Mouse (Mus musculus) kidney, postnatal 4 days (tissue): ENCODE data around the gene Pcbp1.
"Not testable (repeated sequence)": the region's sequence is repeated elsewhere in the genome, so short reads cannot be mapped to it uniquely, and the experiment has no call there.

ENCODE experiments used
- DNase-seq, 2 experiments: peaks; one replicate each; pipeline ENCODE4 v3.0.0; 2021; ENCODE audit warnings: mixed read lengths in 2 of 2

Pcbp1 gene

DNA sequence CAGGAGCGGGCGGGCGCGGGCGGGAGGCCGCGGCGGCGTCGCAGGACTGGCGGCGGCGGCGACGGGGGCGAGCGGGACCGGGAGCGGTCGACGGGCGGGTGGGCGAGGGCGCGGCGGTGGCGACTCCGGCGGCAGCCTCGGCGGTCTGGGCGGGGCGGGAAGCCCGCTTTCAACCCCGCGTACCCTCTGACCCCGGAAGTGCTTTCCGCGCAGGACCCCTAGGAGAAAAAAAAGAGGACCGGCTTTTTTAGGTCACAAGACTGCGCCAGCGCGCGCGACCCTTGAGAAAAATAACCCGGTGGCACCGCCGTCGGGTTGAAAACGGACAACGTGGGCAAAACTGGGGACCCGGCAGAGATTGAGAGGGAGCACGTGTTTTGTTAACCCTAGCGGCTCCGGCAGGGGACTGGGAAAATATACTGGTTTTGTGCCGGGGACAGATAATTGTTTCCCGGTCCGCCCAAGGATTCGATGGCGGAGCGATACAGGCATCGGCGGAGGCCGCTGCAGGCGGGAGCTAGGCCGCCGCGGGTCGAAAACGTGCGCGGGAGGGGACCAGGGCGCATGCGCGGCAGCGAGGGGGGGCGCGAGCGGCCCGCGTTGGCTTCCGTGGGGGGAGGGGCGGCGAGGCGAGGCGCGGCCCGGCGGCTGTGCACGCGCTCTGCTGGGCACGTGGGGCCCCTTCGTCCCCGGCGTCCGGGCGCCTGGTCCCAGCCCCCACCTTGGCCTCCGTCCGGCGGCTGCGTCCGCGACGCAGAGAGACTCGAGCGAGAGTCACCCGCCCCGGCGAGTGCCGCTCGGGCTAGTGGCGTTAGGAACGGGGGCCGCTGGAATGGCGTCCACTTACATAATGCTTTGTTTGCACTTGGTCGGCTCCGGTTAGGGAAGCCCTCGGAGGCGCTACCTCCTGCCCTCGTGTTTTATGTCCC, at the start of gene Pcbp1:
TSS of gene Pcbp1 (minus strand) at position 290 of the 929 bp plus-strand sequence.
- DNase-seq, result peak; percentile 99

GRCm38 (mm10) chr6:86574495-86574894, 48.4 kb upstream of the Pcbp1 start:
- DNase-seq, result no peak

DNA sequence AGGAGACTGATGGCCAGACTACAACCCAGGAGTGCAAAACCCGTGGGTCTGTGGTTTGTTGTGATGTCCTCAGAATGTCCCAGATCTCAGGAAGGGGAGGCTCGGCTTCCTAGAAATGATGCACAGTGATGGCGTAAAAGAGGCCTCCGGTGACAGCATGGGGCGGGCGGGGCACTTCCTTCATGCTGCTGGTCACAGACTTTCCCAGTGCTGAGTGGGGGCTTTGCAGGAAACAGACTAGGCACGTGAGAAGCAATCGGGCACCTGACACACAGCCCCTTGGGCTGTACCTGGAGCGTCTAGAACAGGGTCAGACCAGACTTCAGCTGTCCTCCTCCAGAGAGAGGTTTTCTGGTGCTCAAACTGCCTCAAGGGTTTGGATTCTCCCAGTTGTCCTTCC, 44.7 kb upstream of the Pcbp1 start:
- peak; percentile 23 to 45 for DNase-seq

GRCm38 (mm10) chr6:86569461-86569820, 43.3 kb upstream of the Pcbp1 start:
- DNase-seq, result peak; percentile 67 to 82

DNA sequence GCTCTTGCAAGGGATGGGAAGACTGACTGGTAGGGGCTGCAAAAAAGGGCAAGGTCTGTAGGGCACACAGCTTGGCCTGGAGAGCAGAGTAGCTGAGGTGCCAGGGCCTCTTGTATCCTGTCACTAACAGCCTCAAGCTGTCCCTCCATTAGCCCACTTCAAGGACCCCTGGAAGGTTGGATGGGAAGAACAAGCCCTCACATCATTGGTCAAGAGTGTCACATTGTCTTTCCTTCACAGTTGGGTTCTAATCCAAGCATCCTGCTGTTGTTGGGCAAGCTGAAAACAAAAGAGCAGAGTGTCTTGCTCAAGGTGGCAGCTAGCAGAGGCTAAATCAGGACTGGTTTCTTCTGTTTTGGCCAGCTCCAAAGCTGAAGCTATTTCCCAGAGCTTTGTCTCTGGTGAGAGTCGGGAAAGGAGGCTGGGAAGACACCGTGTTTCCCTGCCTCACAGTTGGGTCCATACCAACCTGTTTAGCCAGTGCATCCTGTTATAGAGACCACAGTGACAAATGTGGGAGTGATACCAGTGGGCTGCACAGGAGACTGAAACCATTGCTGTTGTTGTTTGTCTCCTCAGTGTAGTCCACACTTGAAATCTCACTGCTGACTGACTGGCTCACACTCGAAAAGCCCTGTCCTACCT, 42.8 kb upstream of the Pcbp1 start:
- DNase-seq, result no peak

GRCm38 (mm10) chr6:86565782-86566181, 39.7 kb upstream of the Pcbp1 start:
- no peak for DNase-seq

- DNase-seq, result not testable (repeated sequence)
These were observed 31.1 kb upstream of the Pcbp1 start for GRCm38 (mm10) chr6:86557182-86557581.

GRCm38 (mm10) chr6:86556345-86557058, 30.4 kb upstream of the Pcbp1 start:
- no peak for DNase-seq

GRCm38 (mm10) chr6:86550587-86550986, 24.5 kb upstream of the Pcbp1 start:
- no peak for DNase-seq

DNA sequence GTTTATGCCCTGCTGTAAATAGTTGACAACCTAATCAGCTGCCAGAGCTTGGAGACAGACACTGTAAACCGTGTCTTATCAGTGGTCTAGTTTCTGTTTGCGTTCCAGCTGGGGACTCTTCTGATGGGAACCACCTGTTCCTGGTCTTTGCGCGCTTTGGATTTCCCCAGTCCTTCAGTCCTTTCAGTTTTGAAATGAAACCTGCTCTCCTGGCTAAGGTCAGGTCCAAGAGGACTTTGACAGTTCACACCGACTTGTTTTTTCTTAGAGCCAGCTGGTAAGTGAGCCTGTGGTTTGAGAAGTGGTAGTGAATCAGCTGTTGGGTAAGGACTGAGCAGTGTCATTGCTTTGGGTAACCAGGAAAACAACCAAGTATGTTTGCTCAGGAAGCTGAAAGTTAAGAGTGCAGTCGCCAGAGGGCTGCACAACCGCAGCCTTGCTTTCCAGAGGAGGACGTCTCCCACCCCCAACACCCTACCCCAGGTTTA, 21.8 kb upstream of the Pcbp1 start:
- DNase-seq, result peak; percentile 40 to 55

DNA sequence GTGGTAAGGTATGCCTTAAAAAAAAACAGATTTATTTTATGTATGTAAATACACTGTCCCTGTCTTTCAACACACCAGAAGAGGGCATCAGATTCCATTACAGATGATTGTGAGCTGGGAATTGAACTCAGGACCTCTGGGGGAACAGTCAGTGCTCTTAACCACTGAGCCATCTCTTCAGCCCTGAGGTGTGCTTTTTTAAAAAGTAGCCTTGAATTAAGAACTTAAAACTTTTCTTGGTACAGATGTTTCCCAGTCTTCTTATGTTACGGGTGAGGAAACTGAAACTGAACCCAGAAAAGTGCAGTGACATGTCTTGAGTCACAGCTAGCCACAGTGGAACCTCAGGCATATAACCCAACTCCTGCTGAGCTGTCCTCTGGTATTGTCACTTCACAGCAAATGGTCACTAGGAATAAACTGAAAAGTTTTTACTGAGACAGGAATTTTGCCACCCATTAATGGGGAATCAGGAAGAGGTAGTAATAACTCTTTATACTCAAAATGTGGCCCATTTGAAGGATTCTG, 21.2 kb upstream of the Pcbp1 start:
- DNase-seq, result no peak

- peak in 1 of 2 experiments; percentile 50 for DNase-seq
These were observed 19.1 kb upstream of the Pcbp1 start for GRCm38 (mm10) chr6:86545236-86545635.

- no peak for DNase-seq
These were observed 17.7 kb upstream of the Pcbp1 start for GRCm38 (mm10) chr6:86543869-86544268.

- no peak for DNase-seq
These were observed 16.9 kb upstream of the Pcbp1 start for GRCm38 (mm10) chr6:86543060-86543459.

DNA sequence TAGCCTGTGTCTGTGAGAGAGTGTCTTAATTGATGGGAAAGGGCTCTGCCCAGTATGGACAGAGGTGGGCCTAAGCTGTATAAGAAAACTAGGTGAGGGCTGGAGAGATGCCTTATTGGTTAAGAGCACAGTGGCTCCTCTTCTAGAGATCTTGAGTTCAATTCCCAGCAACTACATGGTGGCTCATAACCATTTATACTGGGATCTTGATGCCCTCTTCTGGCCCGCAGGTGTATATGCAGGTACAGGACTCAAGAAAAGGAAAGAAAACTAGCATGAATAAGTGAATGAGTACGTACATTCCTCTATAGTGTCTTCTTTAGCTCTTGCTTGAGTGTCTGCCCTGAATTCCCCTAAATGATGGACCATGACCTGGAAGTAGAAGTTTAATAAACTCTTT, 15.5 kb upstream of the Pcbp1 start:
- DNase-seq, result no peak

- no peak for DNase-seq
These were observed 2.3 kb upstream of the Pcbp1 start for GRCm38 (mm10) chr6:86528451-86528785.

- no peak for DNase-seq
These were observed 1.8 kb upstream of the Pcbp1 start for GRCm38 (mm10) chr6:86527766-86528450.

DNA sequence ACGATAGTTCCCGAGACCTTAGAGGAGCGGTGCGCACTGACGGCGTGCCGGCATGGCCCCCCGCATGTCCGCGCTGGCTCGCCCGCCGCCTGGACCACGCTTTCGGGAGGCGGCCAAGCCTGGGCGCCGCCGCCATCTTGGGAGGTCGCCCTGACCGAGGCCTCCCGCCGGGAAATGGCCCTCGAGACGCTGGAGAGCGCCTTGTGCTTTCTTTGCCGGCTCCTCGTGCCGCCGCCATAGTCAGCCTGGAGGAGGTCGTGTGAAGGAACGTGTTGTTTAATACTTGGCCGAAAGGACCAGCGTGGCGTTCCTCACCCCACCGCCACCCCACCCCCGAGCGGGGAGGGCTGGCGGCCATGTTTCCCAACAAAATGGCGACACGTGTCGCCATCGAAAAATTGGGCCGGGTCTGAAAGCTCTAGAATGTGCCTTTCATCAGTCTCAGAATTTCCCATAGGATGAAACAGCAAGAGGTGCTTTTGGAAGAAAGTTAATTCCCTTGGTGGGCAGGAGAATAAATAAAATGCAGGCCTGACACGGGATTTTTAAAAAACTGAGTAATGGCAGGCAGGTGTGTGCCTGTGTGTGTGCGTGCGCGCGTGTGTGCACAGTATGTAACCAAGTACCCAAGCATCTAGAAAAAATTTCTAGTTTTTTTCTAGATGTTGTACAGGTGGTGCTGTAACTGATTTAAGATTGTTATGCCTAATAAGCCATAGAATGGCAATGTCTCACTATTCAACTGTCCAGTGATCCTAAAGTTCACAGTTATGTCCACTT, 1.0 kb upstream of the Pcbp1 start:
- DNase-seq, result peak; percentile 83 to 90

DNA sequence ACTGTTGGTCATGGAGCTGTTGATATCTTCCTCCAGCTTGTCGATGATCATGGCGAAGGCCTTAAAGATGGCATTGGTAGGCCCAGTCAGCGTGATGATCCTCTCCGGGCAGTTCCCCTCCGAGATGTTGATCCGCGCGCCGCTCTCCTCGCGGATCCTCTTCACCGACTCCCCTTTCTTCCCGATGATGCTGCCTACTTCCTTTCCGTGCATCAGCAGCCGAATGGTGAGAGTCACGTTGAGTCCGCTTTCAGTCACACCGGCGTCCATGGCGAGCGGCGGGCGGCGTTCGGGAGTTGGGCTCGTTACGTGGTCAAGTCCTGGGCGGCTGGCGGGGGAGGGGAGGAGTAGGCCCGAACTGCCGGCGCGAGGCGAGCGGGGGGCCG, 482 bp downstream of the Pcbp1 start:
- peak in 1 of 2 experiments; percentile 81 for DNase-seq

DNA sequence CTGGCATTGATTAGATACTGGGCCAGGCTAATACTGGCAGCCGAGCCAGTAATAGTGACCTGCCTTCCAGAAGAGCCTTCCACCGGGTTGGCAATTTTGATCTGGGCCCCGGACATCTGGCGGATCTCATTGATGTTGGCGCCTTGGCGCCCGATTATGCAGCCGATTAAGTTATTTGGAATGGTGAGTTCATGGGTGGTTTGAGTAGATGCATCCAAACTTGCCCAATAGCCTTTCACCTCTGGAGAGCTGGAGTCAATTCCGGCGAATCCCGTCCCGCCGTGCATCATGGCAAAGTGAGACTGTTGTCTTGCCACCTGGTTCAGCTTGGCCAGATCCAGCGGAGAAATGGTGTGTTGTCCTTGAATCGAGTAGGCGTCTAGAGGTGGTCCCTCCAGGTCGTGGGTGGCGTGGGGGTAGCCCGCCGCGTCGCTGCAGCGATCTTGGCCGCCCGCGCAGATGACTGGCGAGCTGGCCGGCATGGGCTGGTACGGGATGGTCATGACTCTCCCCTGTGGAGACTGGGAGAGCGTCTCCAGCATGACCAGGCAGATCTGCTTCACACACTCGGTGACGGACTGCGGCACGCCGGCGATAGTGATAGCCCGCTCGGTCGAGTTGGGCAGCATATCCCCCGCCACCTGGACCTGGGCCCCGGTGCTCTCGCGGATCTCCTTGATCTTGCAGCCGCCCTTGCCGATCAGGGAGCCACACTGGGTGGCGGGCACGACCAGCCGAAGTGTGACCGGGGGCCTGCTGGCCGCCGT, 1.1 kb downstream of the Pcbp1 start:
- DNase-seq, result peak; percentile 60 to 71
